In the genomic region with DNA sequence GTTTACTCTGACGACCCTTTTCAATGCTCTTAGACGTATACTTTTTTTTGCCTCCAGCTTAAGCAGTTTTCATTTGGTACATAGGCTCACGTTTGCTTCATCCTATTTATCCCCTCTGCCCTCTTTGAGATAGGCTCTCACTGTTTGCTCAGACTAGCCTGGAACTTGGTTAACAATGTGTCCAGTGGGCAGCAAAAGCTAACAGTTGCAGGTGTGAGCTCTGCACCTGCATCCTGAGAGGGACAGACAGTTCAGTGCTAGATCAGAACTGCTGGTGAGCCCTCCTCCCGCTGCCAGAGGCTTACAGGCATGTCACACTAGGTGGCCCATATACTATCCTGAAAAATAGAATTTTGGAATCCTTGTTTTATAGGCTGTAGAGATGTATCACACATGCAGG, we compare ENCODE assay signal across 24 mouse cellular contexts. TPM values are rescaled to one million over a fixed set of nuclear protein-coding genes. Genes with fewer than 3 reads are reported as not detected.
A peak's percentile ranks its signal among the peaks of the same experiment; 100 is the strongest.
DNase-seq lines count a peak whose midpoint lies in the region; ATAC-seq lines count a peak whose summit lies in the region.
"Had no signal": no experiment of that assay in that cellular context is flagged by ENCODE, and none has a peak within 500 bp of the region (broad histone marks: within the 10 kb centered on the region; RNA-seq: fewer than 3 reads in every experiment).

No protein-coding gene starts in this region.

- no peaks in the 10 kb centered on the region for H3K27me3 ChIP-seq in forebrain, embryonic 13.5 days
- H3K27me3 ChIP-seq in forebrain, embryonic 11.5 days (ENCODE audit: control insufficient read depth, insufficient read depth, low read length), result no peaks in the 10 kb centered on the region
- no peaks in the 10 kb centered on the region for H3K27me3 ChIP-seq in midbrain, embryonic 11.5 days (ENCODE audit: control insufficient read depth, insufficient read depth, low read length)
- H3K27me3 ChIP-seq in midbrain, embryonic 10.5 days (ENCODE audit: low read depth, poor library complexity, severe bottlenecking), result no peaks in the 10 kb centered on the region
- no peaks in the 10 kb centered on the region for H3K27me3 ChIP-seq in limb, embryonic 10.5 days (ENCODE audit: low read depth, poor library complexity, severe bottlenecking)
- H3K27me3 ChIP-seq: embryonic facial prominence, embryonic 12.5 days; forebrain, embryonic 12.5 days; intestine, embryonic 15.5 days; limb, embryonic 12.5 days; Patski had no signal

- peak overlapping the region; percentile 19; the same call in 1 of the 2 replicates for H3K27ac ChIP-seq in forebrain, embryonic 13.5 days
- H3K27ac ChIP-seq in forebrain, embryonic 11.5 days (ENCODE audit: low read depth, low read length), result no peak overlapping the region
- no peak overlapping the region for H3K27ac ChIP-seq in midbrain, embryonic 11.5 days (ENCODE audit: low read depth, low read length)
- H3K27ac ChIP-seq in midbrain, embryonic 10.5 days (replicated peaks), result no peak overlapping the region
- no peak overlapping the region for H3K27ac ChIP-seq in limb, embryonic 10.5 days
- H3K27ac ChIP-seq: embryonic facial prominence, embryonic 12.5 days; forebrain, embryonic 12.5 days; hindbrain, embryonic 10.5 days; intestine, embryonic 15.5 days; limb, embryonic 12.5 days had no signal

- H3K9ac ChIP-seq in forebrain, embryonic 13.5 days, result 0 out of 2 replicates have a peak overlapping the region, but pooled peaks have one; percentile 21
- H3K9ac ChIP-seq in forebrain, embryonic 11.5 days (ENCODE audit: low read length), result no peak overlapping the region
- no peak overlapping the region for H3K9ac ChIP-seq in midbrain, embryonic 11.5 days (ENCODE audit: low read length)
- H3K9ac ChIP-seq: embryonic facial prominence, embryonic 12.5 days; forebrain, embryonic 12.5 days; intestine, embryonic 15.5 days; limb, embryonic 12.5 days had no signal

- no peak overlapping the region for H3K4me3 ChIP-seq in forebrain, embryonic 13.5 days
- no peak overlapping the region for H3K4me3 ChIP-seq in forebrain, embryonic 11.5 days (ENCODE audit: low read depth, low read length)
- H3K4me3 ChIP-seq in midbrain, embryonic 11.5 days (ENCODE audit: low read depth, low read length), result no peak overlapping the region
- H3K4me3 ChIP-seq in midbrain, embryonic 10.5 days, result no peak overlapping the region
- H3K4me3 ChIP-seq in limb, embryonic 10.5 days, result no peak overlapping the region
- H3K4me3 ChIP-seq: embryonic facial prominence, embryonic 12.5 days; forebrain, embryonic 12.5 days; hindbrain, embryonic 10.5 days; intestine, embryonic 15.5 days; limb, embryonic 12.5 days had no signal

- no peak for ATAC-seq in forebrain, embryonic 13.5 days
- no peak for ATAC-seq in forebrain, embryonic 11.5 days (replicated peaks; ENCODE audit: low FRiP score)
- no peak for ATAC-seq in midbrain, embryonic 11.5 days (ENCODE audit: low FRiP score)
- ATAC-seq: hindbrain, embryonic 16.5 days; intestine, embryonic 15.5 days; Patski had no signal

- H3K36me3 ChIP-seq in forebrain, embryonic 13.5 days (ENCODE audit: poor library complexity, severe bottlenecking), result peaks cover 16% of the 10 kb centered on the region
- H3K36me3 ChIP-seq in forebrain, embryonic 11.5 days (ENCODE audit: control insufficient read depth, insufficient read depth, low read length), result no peaks in the 10 kb centered on the region; the same call in 1 of the 2 replicates
- no peaks in the 10 kb centered on the region for H3K36me3 ChIP-seq in midbrain, embryonic 11.5 days (ENCODE audit: control insufficient read depth, insufficient read depth, low read length)
- H3K36me3 ChIP-seq in midbrain, embryonic 10.5 days, result peaks cover 26% of the 10 kb centered on the region
- peaks cover 21% of the 10 kb centered on the region for H3K36me3 ChIP-seq in limb, embryonic 10.5 days

- peaks cover 39% of the 10 kb centered on the region for H3K4me1 ChIP-seq in forebrain, embryonic 13.5 days
- H3K4me1 ChIP-seq in forebrain, embryonic 11.5 days (replicated peaks; ENCODE audit: control insufficient read depth, insufficient read depth, low read length), result peaks cover 24% of the 10 kb centered on the region
- peaks cover 30% of the 10 kb centered on the region for H3K4me1 ChIP-seq in midbrain, embryonic 11.5 days (ENCODE audit: control insufficient read depth, insufficient read depth, low read length)
- peaks cover 54% of the 10 kb centered on the region for H3K4me1 ChIP-seq in midbrain, embryonic 10.5 days
- H3K4me1 ChIP-seq in limb, embryonic 10.5 days, result peaks cover 19% of the 10 kb centered on the region

- intact Hi-C loops in gastrocnemius, postnatal 14 days (cut with DNase I; ENCODE audit: low total_unique reads), result no loop called here

- no peaks in the 10 kb centered on the region for H3K9me3 ChIP-seq in forebrain, embryonic 13.5 days (replicated peaks)
- no peaks in the 10 kb centered on the region for H3K9me3 ChIP-seq in forebrain, embryonic 11.5 days (ENCODE audit: control insufficient read depth, low read length)
- H3K9me3 ChIP-seq in midbrain, embryonic 11.5 days (ENCODE audit: control insufficient read depth, low read length), result no peaks in the 10 kb centered on the region
- no peaks in the 10 kb centered on the region for H3K9me3 ChIP-seq in midbrain, embryonic 10.5 days (replicated peaks)
- no peaks in the 10 kb centered on the region for H3K9me3 ChIP-seq in limb, embryonic 10.5 days (replicated peaks)
- H3K9me3 ChIP-seq: embryonic facial prominence, embryonic 12.5 days; forebrain, embryonic 12.5 days; hindbrain, embryonic 10.5 days; intestine, embryonic 15.5 days; limb, embryonic 12.5 days had no signal

- 22% methylated on average over 4 of the region's 4 CpGs for WGBS in forebrain, embryonic 13.5 days
- WGBS in forebrain, embryonic 11.5 days, result 36% methylated on average over 4 of the region's 4 CpGs
- WGBS in midbrain, embryonic 11.5 days, result 39% methylated on average over 4 of the region's 4 CpGs
- WGBS in midbrain, embryonic 10.5 days, result 47% methylated on average over 4 of the region's 4 CpGs
- 82% methylated on average over 4 of the region's 4 CpGs for WGBS in limb, embryonic 10.5 days

- DNase-seq in forebrain, embryonic 11.5 days (ENCODE audit: low spot score), result no peak
- DNase-seq in midbrain, embryonic 11.5 days (ENCODE audit: low spot score, missing footprints), result peak; percentile 75
- DNase-seq in midbrain, embryonic 10.5 days (ENCODE audit: low spot score), result no peak
- peak; percentile 26 for DNase-seq in A20 (ENCODE audit: low read depth, low spot score)
- DNase-seq in thymus, postnatal 14 days, result peak; percentile 59
- no peak for DNase-seq in limb, embryonic 10.5 days (ENCODE audit: low spot score)
- no peak for DNase-seq in gastrocnemius, postnatal 14 days
- DNase-seq: adrenal gland, postnatal 36 days; cerebellum, adult 9-11 months; heart, postnatal 10 days; kidney, adult 8-10 months; kidney, postnatal 14 days; layer of hippocampus, postnatal 36 days; lung, adult 2 months; lung, postnatal 14 days had no signal

- H3K4me2 ChIP-seq in forebrain, embryonic 13.5 days, result no peak overlapping the region
- no peak overlapping the region for H3K4me2 ChIP-seq in forebrain, embryonic 11.5 days (ENCODE audit: low read depth, low read length, severe bottlenecking)
- no peak overlapping the region; the same call in 1 of the 2 replicates for H3K4me2 ChIP-seq in midbrain, embryonic 11.5 days
- H3K4me2 ChIP-seq: embryonic facial prominence, embryonic 12.5 days; forebrain, embryonic 12.5 days; intestine, embryonic 15.5 days; limb, embryonic 12.5 days; liver, embryonic 11.5 days had no signal

RNA-seq across cellular contexts. Expression of gene Aebp2, which starts 7.8 kb away (rescaled TPM):
- polyA plus RNA-seq in forebrain, embryonic 13.5 days (2015; fragmentation: Nextera tagmentation; extraction: Ambion mirVana), result 8.8 and 10.2 TPM in 2 replicates
- polyA plus RNA-seq in forebrain, embryonic 11.5 days (2014; fragmentation: Nextera tagmentation; extraction: Ambion mirVana), result 15.1 and 15.2 TPM in 2 replicates
- 22.3 and 23.1 TPM in 2 replicates for polyA plus RNA-seq in midbrain, embryonic 11.5 days (2014; fragmentation: Nextera tagmentation; extraction: Ambion mirVana)
- 12.3 and 14.9 TPM in 2 replicates for polyA plus RNA-seq in midbrain, embryonic 10.5 days (2016; fragmentation: Nextera tagmentation; extraction: Ambion mirVana)
- polyA plus RNA-seq in limb, embryonic 10.5 days (2016; fragmentation: Nextera tagmentation; extraction: Ambion mirVana), result 9.1 and 9.2 TPM in 2 replicates
- total RNA-seq in gastrocnemius, postnatal 14 days (2021), result 10 to 100 TPM; 29.9 to 32.0 TPM

Comparison
In these comparisons a context has a peak if more than half of its experiments do, and no peak if none do; other contexts are left out.
1. DNase-seq: peak in midbrain, embryonic 11.5 days (single experiment), A20 (single experiment) and thymus, postnatal 14 days (single experiment); none in forebrain, embryonic 11.5 days (single experiment), midbrain, embryonic 10.5 days (single experiment), limb, embryonic 10.5 days (single experiment) and gastrocnemius, postnatal 14 days (single experiment).